Mouse (Mus musculus) mouse embryonic stem cell (cell line): ENCODE results near the gene Atp6v0a1.

Experiments used
- in situ Hi-C, 2 experiments: fragments of 300-500 bp; cut with MboI; formaldehyde crosslinking; loops; 1 replicate in 1 of 2; 3 replicates in 1 of 2; pipeline ENCODE4 v1.14.3; 2019 to 2020; ENCODE audit warnings: low sequenced_read_pairs in 2 of 2, low pct_unique_long_range_greater_than_20kb in 1 of 2, mixed read lengths in 1 of 2; ENCODE audit not compliant: unreplicated experiment in 1 of 2

The Atp6v0a1 gene

DNA sequence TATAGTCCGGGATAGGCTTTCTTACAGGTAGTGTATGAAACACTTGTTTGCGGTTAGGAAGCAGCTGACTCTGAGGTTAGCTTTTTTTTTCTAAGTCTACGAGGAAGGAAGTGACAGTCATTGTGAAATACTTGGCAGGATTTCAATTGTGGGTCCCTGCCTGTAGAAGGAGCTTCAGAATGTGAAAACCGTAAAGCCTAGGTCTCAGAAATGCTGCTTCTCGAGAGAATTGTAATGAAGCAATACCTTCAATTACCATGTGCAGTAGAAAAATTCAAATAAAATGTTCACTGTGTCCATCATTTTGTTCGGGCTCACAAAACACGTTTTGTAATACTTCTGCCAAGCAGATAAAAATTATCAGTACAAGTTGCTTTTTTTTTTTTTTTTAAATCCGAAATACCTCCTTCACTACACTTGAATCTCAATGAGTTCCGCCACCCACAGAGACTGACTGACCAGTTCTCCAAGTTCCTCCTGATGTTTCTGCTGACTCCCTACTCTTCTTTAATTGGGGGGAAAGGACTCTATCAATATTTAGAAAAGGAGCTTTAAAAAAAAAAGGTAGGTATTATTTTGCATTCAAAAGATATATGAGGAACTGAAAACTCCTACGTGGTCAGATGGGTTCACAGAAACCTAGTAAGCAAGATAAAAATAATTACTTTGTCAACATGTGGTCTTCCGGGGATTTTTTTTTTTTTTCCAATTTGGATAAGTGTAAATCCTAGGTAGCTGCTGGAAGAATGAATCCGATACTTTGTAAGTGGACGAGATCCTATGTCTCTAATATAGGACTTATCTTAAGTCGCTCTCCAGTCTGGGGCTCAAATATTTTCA, 826 bp upstream of the Atp6v0a1 start:
- in situ Hi-C loops, result no loop called here

DNA sequence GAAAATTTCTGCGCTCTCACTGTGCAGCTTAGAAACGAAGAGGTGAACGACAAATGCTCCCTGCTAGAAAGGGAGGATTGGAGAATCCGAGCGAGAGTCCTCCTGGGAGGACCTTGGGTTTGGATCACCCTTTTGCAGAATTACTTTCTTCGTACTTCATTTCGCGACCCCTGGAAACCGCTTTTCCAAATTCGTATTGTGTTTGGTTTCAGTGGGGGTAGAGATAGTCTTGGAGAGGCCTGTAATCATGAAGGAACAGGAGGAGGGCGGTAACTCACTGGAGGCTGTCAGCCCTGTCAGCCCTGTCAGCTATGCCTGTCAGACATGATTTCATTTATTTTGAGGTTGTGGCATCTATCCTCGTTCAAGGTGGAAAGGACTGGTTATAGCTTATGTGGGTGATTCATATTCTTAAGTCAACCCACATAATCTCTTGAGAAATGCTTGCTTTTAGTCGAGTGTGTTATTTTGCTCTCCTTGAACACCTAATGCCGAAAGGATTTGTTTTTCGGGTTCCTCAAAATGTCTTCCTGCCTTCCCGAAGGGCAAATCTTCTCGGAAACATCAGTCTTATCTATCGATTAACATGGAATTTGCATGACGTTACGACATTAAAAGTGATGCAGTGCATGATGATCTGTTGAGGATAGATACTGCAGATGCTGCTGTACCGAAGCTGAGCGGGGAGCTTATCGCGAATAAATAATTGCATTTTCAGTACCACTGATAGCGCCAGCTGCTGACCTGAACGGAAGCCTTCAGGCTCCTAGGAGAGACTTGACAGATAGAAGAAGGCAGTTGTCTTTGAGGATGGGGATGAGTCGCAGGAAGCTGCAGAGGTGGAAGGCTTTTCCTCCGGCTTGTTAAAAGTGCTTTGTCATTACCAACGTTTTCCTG, 884 bp downstream of the Atp6v0a1 start:
- in situ Hi-C loops, result no loop called here

DNA sequence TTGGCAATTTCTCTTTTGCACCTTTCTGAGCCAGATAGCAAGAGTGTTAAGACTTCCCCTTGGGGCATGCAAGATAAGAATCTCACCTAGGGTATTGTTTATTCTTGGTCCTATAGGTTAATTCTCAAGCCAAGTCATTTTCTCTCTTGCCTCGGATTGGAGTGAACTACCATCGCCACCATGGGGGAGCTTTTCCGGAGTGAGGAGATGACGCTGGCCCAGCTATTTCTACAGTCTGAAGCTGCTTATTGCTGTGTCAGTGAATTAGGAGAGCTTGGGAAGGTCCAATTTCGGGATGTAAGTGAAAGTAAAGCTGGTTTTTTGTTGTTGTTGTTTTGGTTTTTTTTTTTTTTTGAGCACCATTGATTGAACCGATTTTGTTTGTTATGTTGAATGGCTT, 2.4 kb downstream of the Atp6v0a1 start:
- in situ Hi-C loops, result no loop called here

DNA sequence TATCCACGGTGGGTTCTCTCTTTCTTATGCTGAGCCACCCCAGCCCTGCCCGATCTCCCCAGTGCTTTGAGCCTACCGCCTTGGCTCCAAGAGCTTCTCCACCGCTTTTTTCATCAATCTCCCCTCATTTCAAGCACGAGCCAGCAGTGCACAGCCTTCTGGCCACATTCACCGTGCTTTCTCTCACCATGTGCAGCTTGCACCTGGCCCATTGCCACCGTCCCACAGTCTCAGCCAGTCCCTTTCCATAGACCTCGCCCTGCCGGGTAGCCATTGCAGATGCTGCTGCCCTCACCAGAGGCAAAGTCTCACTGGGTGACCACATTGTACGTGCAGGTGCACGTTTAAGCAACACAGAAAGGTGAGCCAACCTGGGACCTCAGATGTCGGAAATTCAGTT, 14.1 kb downstream of the Atp6v0a1 start:
- in situ Hi-C loops, result no loop called here

DNA sequence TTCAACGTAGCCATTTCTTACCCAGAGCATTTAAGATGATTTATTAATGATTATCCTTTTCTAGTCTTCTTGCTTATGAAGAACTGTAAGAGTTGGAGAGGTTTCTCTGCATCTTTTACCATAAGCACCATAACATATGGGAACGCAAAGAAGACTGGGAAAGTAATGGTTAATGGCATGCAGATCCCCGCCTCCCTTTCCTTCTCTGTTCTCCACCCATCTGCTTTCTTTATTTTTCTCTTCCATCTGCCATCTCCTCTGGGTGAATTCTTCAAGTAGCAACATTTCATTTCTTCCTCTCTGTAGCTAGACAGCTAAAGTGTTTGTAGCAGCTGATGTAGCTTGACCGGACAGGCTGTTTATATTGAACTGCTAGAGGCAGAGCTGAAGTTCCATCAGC, 14.7 kb downstream of the Atp6v0a1 start:
- in situ Hi-C loops, result no loop called here

DNA sequence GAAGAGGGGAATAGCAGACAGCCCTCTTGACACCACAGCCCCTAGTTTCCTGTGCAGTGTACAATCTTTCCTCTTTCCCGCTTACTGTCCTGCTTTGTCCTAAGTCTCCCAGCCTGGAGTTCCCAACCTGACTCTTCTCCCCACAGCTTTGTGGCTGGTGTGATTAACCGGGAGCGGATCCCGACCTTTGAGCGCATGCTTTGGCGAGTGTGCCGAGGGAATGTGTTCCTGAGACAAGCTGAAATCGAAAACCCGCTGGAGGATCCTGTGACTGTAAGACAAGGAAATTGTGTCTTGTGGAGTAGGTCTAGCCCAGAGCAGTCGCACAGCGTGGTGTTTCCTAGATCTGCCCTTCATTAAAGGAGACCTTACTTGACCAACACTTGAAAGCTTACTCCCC, 17.9 kb downstream of the Atp6v0a1 start:
- in situ Hi-C loops, result no loop called here

DNA sequence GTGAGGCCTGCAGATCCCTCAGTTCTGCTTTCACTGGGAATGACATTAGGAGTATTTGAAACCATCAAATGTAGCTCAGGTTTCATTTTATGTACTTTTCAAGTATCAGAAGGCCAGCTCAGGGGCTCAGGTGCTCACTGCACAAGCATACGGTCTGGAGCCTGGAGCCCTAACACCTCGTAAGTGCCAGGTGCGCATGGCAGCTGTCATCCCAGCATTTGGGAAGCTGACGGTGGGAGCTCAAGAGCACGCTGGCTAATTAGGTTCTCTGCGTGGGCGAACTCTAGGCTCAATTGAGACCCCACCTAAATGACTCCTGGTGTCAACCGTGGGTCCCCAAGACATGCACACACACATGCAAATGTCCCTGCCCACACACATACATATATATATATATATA, 20.1 kb downstream of the Atp6v0a1 start:
- in situ Hi-C loops, result no loop called here

DNA sequence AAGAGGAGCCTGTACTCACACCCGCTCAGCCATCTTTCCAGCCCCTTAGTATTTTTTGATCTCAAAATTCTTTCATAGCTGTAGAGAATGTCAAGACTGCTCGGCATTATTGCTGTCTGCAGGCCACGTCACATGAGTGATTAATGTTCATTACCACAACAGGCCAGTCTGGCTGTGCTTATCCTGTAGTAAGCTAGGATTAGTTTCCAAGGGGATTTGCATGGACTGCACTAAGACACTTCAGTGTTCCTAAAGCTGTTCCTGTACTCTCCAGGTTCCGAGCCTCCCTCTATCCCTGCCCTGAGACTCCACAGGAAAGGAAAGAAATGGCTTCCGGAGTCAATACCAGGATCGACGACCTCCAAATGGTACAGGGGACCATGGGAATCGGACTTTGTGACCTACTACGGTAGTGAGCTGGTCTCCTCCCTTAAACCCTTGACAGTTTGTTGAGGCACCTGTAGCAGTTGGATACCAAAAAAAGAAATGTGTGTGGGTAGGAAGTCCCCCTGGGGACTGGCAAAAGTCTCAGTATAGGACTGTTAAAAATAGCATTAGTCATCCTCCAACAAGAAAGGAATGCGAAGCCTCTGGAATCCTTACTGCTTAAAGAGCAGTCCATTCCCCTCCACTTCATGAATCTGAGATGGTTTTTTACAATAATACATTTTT, 21.0 kb downstream of the Atp6v0a1 start:
- in situ Hi-C loops, result no loop called here

DNA sequence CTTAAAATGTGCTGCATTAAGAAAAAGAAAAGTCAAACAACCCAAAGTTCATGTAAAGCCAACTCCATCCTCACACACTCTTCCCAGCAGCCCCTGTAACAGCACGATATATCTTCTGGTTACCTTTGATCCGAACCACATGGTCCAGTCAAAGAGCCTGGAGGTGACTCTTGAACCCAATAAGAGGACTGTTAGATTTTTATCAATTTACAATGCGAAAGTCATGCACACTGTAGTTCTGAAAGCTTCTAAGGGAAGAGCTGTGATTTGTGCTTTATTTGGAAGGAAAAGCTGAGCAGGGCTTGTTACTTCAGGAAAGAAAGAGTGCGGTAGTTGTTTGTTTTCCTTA, 21.5 kb downstream of the Atp6v0a1 start:
- in situ Hi-C loops, result no loop called here

DNA sequence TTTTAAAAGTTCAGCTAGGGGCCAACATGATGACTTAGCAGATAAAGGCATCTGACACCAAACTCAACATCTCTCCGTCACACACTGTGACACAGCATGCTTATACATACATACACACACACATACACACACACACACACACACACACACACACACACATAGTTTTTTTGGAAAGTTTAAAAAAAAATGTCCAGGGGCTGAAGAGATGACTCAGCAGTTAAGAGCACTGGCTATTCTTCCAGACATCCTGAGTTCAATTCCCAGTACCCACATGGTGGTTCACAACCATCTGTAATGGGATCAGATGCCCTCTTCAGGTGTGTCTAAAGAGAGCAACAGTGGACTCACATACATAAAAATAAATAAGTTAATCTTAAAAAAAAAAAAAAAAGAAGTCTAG, 22.2 kb downstream of the Atp6v0a1 start:
- in situ Hi-C loops, result no loop called here

DNA sequence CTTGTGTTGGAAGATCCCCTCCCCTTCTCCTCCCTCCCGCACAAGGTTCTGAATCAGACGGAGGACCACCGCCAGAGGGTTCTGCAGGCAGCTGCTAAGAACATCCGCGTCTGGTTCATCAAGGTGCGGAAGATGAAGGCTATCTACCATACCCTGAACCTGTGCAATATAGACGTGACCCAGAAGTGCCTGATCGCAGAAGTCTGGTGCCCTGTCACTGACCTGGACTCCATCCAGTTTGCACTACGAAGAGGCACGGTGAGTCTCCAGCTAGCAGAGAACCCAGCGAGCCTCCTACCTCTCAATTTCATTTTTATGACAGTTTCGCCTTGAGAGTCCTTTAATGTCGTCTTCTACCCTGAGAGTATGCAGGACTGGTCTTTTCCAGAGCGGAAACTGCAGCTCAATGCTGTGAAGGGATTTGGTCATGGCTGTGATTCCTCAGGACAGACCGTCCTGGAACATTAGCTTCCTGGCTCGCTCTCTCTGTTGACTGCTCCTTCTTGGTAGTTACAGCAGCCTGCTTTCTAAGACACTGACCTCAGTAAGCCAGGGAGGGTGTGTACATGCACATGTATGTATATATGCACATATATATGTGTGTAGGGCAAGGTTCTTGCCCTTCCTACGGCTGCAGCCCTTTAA, 24.7 kb downstream of the Atp6v0a1 start:
- in situ Hi-C loops, result no loop called here

DNA sequence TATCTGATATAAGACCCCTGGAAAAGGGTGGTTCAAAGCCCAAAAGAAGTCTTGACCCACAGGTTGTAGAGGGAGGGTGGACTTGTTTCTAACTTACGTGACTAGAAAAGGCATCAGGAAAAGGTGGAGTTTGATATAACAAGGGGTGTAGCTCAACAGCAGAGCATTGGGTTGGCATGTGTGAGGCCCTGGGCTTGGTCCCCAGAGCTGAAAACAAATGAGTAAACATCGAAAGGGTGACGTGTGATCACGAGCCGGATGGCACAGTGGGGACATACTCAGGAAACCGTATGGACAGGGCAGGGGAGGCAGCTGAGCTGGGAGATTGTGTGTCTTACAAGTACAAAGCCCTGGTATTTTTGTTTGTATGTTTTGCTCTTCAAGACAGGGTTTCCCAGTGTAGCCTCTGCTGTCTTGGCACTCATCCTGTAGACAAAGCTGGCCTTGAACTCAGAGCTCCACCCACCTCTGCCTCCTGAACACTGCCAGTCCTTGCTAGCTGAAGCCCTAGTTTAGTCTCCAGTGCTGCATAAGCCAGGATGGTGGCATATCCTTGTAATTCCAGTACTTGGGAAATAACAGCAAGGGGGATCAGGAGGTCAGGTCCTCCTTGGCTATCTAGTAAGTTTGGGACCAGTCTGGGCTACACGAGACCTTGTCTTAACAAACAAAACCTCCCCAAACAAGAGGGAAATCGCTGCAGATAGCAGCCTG, 25.5 kb downstream of the Atp6v0a1 start:
- in situ Hi-C loops, result no loop called here

DNA sequence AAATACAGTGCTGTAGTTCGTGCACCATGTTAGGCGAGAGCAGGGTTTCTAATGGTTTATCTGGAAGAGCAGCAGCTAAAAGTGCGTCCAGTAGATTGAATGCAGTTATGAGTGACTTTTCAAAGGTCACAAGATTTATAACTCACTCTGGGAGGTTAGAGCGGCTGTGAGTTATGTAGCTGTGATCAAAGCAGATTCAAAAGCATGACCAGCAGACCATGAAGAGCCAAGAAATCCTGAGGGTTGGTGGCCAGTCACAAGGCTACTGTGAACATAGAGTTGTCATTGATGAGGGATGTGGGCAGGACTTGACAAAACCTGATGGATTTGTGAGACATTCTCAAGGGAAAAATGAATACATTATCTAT, 26.1 kb downstream of the Atp6v0a1 start:
- in situ Hi-C loops, result no loop called here

DNA sequence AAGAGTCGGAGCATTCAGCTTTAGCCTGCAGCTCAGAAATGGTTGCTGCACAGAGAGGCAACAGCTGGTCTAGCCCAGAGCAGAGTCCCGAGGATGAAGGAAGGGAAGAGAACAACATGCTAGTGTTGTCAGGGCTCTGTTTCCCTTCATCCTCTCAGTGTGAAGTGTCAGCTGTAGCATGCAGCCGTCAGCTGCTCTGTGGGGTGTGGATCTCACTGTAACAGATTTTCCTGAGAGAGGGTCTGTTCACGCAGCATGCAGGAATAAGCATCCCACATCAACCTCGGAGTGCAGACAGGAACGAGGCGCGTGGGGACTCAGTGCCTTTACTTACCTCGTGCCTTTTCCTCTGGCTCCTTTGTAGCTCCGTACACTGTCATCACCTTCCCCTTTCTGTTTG, 28.5 kb downstream of the Atp6v0a1 start:
- in situ Hi-C loops, result no loop called here

DNA sequence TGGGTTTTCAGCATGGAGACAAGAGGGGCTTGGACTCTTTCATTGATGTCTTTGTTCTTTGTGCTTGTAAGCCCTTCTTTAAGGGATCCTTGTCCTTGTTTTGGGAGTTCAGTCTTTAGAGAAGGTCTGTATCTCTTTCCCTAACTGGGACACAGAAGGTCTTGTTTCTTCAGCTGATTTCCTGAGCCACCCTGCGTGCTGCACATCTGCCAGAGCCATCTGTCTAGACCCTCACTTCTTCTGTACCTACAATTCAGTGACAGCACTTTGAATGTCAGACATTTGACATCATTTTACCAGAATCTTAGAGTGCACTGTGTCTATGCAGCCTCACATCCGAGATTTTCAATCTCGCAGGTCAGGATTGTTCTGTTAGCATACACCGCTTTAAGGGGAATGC, 36.6 kb downstream of the Atp6v0a1 start:
- in situ Hi-C loops, result no loop called here

DNA sequence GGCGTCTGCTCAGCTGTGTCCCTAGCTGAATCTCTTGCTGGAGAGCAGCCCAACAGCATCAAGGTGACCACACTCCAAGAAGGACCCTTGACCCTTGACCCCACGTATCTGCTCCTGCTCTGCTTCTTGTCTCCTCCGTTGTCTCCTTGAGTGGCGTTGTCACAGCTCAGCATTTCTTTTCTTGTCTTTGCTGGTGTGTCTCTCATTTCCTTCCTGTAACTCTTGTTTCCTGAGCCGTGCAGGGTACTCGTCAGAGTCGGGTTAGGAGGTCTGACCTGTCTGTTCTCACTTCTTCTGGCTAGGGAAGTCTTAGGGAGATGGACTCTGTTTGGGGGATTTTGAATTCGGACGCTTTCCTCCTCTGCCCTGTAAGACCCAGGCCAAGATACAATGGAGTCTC, 37.2 kb downstream of the Atp6v0a1 start:
- in situ Hi-C loops, result no loop called here

DNA sequence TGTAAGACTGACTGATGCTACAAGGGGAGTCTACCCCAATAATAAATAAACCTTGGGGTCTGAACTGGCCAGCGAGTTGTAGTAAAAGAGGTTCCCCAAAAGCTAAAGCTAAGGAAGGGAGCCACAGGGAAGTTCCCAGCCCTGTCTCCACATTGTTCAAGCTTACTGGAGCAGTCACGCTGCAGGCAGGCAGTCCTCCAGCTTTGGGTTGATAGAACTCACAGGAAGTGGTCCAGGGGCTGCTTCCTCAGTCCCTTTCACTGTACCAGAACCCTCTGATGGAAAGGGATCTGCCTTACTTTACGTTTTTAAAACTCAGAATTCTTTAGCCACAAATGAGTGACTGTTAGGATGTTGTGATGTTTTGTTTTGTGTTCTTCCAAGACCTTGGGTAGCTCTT, 38.2 kb downstream of the Atp6v0a1 start:
- in situ Hi-C loops, result no loop called here

DNA sequence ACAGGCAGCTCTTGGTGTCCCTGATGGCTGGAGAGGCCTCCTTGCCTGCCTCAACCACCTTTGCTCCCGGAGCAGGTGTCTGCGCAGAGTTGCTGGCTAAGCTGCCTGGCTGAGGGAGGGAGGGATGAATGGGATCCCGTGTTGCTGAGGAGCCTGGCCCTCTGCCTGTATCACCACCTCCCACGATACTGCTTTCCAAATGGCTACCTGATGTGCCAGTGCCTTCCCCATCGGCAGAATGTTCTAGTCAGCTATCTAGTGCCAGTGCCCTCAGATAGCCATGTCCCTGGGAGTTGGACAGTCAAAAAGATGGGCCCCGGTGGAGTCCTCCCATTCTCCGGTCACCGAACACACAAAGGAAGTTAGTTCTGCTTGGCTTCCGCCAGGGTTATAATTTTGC, 41.1 kb downstream of the Atp6v0a1 start:
- in situ Hi-C loops, result loop anchor here (25.0 kb wide), 1 partner anchor 188 kb away; the partner anchor contains the start of genes Stat5a (in 2 of the 2) and Stat5b (in 2 of the 2)
